Mouse (Mus musculus): ENCODE data around the gene Fgfbp1.

The Fgfbp1 gene

GRCm38 (mm10) chr5:43981620-43982019 lies at the start of gene Fgfbp1:
Gene Fgfbp1, minus strand, starts transcription at chr5:43981779.
- in situ Hi-C loops (cut with MboI; ENCODE audit: unreplicated experiment in 2 of 2): no loop called here

- in situ Hi-C loops (cut with MboI; ENCODE audit: unreplicated experiment in 2 of 2): loop anchor here (10.0 kb wide), 2 partner anchors 154 to 234 kb away; no protein-coding TSS in a partner anchor
Measured at GRCm38 (mm10) chr5:43998295-43998989, 16.9 kb upstream of the Fgfbp1 start.

GRCm38 (mm10) chr5:43997626-43998025 lies 16.0 kb upstream of the Fgfbp1 start:
- in situ Hi-C loops (cut with MboI; ENCODE audit: unreplicated experiment in 2 of 2): loop anchor here (10.0 kb wide), 2 partner anchors 153 to 233 kb away; no protein-coding TSS in a partner anchor

DNA sequence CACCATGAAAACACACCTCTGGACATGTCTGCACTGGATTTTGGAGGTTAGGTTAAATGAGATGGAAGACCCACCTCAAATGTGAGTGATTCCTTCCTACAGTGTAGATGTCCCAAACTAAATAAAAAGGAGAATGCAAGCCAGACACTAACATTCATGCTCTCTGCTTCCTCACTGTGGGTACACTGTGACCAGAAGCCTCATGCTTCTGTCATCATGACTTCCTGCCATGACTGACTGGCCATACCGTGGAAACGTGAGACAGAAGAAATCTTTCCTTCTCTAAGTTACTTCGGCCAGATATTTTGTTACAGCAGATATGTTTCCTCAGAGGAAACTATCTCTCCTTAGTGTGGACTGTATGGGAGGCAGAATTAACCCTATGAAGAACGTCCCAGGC lies 14.6 kb upstream of the Fgfbp1 start:
- in situ Hi-C loops (cut with MboI; ENCODE audit: unreplicated experiment in 2 of 2): loop anchor here (10.0 kb wide), 2 partner anchors 151 to 231 kb away; no protein-coding TSS in a partner anchor

DNA sequence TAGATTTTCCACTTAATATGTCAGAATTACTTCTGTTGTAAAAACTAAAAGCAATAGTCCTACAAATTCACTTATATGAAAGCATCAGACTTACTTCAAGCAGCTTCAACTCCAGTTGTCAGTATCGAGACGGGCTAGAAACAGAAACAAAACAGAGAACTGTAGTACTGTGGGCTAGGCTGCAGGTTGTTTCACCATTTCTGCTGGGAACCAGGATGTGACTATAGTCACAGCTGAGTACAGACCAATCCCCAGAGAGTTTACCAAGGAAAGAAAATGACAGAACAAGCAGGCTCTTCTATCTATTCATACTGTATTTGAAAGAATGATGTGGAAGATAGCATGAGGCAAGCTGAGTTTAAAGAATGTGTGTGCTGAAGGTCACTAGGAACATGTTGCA lies 13.4 kb upstream of the Fgfbp1 start:
- in situ Hi-C loops (cut with MboI; ENCODE audit: unreplicated experiment in 2 of 2): loop anchor here (5.0 to 10.0 kb wide), 3 partner anchors 73 to 230 kb away; no protein-coding TSS in a partner anchor

DNA sequence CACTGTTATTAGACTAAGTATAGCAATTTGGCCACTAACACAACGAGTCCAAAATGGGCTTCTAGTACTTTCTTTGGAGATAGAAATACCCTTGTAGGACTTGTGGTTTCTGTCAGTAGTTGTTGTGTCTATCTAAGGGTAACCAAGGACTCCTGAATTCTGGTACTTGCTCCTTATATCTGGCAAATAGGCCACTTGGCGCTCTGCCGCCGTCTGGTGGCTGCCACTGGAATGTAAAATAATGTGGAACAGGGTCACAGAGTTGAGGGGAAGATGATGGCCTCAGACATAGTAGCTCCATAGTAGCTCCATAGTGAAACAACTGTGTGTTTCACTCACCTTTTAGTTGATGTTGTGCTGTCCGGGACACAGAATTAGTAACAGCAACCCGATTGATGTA lies 8.7 kb upstream of the Fgfbp1 start:
- in situ Hi-C loops (cut with MboI; ENCODE audit: unreplicated experiment in 2 of 2): loop anchor here (5.0 to 10.0 kb wide), 3 partner anchors 68 to 226 kb away; no protein-coding TSS in a partner anchor

DNA sequence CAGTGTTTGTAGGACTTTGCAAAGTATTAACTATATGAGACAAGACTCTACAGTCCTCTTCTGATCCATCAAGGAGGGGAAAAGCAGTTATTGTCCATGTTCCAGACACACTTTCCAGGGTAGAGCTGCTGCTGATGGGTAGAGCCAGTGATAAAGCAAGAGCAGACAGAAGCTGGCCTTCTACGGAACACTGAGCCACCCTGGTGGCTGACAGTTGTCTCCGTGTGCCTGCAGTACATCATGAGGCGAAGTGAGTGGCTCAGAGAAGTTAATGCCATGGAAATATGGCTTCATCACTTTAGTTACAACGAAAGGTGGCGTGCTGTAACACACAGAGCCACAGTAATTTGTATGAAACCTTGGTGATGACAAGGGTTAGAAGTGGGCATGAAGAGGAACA lies 7.4 kb upstream of the Fgfbp1 start:
- in situ Hi-C loops (cut with MboI; ENCODE audit: unreplicated experiment in 2 of 2): no loop called here

- in situ Hi-C loops (cut with MboI; ENCODE audit: unreplicated experiment in 2 of 2): no loop called here
Measured at GRCm38 (mm10) chr5:43986212-43986611, 4.6 kb upstream of the Fgfbp1 start.

GRCm38 (mm10) chr5:43982896-43983295 lies 1.3 kb upstream of the Fgfbp1 start:
- in situ Hi-C loops (cut with MboI; ENCODE audit: unreplicated experiment in 2 of 2): no loop called here

DNA sequence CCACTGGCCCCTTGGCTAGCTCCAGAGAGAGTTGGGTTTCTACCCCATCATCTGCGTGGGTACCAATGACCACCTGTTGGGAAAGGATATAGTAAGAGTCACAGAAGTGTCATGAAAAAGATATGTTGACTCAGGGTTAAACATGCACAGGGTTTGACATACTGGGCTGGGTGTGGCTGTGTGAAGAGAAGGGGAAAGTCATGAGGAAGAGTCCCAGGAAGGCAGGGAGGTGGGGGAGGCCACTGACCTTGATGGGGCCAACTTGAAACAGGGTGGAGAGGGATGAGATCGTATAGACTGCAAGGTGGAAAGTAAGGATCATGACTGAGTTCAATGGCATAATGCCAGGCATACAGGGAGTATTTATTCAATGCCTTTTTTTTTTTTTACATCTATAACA lies 1.2 kb downstream of the Fgfbp1 start:
- in situ Hi-C loops (cut with MboI; ENCODE audit: unreplicated experiment in 2 of 2): no loop called here

GRCm38 (mm10) chr5:43976821-43977561 lies 4.6 kb downstream of the Fgfbp1 start:
- in situ Hi-C loops (cut with MboI; ENCODE audit: unreplicated experiment in 2 of 2): loop anchor here in 1 of 2 experiments (5.0 kb wide), 1 partner anchor 50 kb away; no protein-coding TSS in a partner anchor

DNA sequence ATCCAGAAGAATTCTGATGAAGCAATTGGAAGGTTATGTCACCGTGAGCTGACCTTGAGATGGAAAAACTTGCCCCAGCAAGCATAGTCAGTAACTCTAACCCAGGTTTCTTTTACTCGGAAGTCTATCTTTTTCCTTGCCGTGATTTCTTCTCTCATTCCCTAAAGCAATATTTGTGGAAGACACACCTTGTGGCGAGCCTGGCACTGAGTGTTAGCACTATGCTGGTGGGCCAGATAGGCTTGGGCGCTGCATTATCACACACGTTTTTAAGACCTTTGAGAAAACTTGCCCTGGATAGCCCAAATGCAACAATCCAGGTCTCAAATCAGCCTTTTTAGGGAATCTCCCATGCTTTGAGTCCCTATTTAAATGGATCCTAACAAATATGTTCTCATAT lies 7.4 kb downstream of the Fgfbp1 start:
- in situ Hi-C loops (cut with MboI; ENCODE audit: unreplicated experiment in 2 of 2): no loop called here

- in situ Hi-C loops (cut with MboI; ENCODE audit: unreplicated experiment in 2 of 2): no loop called here
Measured at GRCm38 (mm10) chr5:43971156-43971555, 10.4 kb downstream of the Fgfbp1 start.

GRCm38 (mm10) chr5:43970532-43970931 lies 11.0 kb downstream of the Fgfbp1 start:
- in situ Hi-C loops (cut with MboI; ENCODE audit: unreplicated experiment in 2 of 2): no loop called here

DNA sequence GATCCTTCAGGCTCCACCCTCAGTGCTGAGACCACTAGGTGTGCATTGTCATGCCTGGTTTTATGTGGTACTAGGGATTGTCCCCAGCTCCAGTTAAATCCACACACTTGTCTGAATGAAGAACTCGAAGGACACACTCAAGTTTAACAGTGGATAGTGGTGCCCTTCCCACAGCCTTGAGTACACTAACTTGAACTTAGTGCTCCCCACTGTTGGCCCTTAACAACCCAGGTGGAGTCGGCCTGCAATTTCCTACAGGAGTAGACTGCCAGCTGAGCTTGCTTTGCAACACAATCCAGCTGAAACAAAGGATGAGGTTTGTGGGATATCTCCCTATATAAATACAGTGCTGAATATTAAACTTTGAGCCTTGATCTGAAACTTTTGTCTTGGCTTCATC lies 12.9 kb downstream of the Fgfbp1 start:
- in situ Hi-C loops (cut with MboI; ENCODE audit: unreplicated experiment in 2 of 2): no loop called here

DNA sequence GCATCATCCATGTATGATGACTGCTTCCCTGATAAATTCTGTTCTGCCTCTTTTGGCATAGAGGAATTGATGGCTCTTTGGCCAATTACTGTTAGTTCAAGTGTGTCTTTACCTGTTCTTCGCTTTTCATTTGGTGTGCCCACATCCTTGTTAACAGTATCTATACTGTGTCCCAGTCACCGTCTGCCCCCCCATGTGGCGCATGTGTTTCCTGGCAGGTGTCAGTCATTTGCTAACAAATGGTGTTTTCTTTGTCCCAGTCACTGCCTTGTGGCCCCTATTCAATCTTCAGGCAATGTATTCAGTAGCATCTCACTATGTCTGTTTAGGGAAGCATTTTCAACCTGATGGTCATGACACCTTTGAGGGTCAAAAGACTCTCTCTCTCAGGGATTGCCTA lies 20.5 kb downstream of the Fgfbp1 start:
- in situ Hi-C loops (cut with MboI; ENCODE audit: unreplicated experiment in 2 of 2): no loop called here

DNA sequence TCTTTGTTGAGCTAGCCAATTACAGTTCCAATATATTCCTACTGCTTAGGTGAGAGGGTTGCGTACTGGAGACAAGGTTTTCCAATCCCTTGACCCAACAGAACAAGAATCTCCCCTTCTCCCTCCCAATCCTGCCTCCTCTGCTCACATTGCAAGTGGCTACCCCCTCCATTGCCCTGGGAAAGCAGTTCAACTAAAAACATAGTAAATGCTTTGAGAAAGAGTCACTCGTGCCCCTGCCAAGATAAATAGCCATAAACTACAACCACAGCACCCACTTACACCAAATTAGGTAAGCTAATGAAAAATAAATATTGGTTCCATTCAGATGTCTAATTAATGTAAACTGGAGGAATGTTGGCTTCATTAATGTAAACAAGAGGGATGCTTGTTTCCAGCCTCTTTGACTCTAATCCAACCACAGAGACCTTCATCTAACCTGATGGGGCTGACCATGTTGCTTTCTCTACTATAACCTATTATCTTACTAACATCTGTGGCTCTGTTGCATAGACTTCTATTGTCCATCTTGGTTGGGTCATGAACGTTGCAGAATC lies 21.6 kb downstream of the Fgfbp1 start:
- in situ Hi-C loops (cut with MboI; ENCODE audit: unreplicated experiment in 2 of 2): no loop called here

DNA sequence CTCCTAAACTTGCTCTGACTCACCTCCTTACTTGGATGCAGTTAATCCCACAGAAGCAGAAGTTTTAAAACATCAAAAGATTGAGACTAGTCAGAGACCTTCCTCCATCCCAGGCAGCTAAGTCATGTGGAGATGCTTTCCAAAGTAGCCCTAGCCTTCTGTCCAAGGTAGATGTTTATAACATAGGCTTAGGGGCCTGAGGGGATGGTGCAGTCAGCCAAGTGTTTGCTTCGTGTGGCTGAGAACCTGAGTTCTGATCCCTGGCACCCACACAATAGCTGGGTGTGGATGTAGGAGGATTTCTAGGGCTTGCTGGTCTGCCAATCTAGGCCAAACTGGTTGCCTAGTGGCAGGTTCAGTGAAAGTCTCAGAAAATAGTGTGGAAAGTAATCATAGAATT lies 28.3 kb downstream of the Fgfbp1 start:
- in situ Hi-C loops (cut with MboI; ENCODE audit: unreplicated experiment in 2 of 2): no loop called here

DNA sequence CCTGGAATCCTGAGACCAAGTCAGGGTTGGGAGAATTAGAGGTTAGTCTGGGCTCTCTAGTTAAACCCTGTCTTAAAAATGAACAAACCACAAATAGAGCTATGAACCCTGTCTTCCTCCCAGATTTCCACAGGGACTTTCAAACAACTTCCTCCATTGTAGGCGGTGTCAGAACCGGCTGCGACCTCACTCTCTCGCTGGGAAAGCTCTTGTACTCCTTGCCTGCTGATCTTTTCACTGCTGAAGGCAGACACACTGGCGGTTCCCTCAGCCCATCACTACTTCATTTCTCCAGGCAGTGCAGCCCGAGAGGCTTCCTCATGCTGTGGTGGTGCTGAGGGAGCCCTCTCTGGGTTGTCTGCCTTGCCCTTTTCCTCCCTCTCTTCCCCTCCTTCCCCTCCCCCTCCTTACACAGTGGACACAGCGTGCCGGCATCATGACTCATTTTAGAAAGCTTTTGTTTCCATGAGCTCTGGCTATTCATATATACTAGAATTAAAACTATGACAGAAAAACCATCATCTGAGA lies 32.8 kb downstream of the Fgfbp1 start:
- in situ Hi-C loops (cut with MboI; ENCODE audit: unreplicated experiment in 2 of 2): no loop called here

- in situ Hi-C loops (cut with MboI; ENCODE audit: unreplicated experiment in 2 of 2): no loop called here
Measured at GRCm38 (mm10) chr5:43948111-43948743, 33.4 kb downstream of the Fgfbp1 start.
